Mouse (Mus musculus): Measurements from ENCODE around the gene Maf. TPM values are rescaled to one million over a fixed set of nuclear protein-coding genes. Genes with fewer than 3 reads are reported as not detected.

Maf gene
- 3.3 and 3.6 TPM in 2 replicates for total RNA-seq (2017)

- peak; percentile 80 to 84 for ATAC-seq (replicated peaks in 1 of 2; ENCODE audit: insufficient read depth in 1 of 2, low FRiP score in 2 of 2, low TSS enrichment in 1 of 2, low read depth in 1 of 2, poor library complexity in 2 of 2, severe bottlenecking in 2 of 2)
Observed at GRCm38 (mm10) chr8:115707731-115708590, at the start of gene Maf. Gene Maf (minus strand): TSS chr8:115707794.

GRCm38 (mm10) chr8:115756965-115757364, 49.4 kb upstream of the Maf start:
- ATAC-seq (replicated peaks in 1 of 2; ENCODE audit: insufficient read depth in 1 of 2, low FRiP score in 2 of 2, low TSS enrichment in 1 of 2, low read depth in 1 of 2, poor library complexity in 2 of 2, severe bottlenecking in 2 of 2): no peak

GRCm38 (mm10) chr8:115756027-115756426, 48.4 kb upstream of the Maf start:
- ATAC-seq (replicated peaks in 1 of 2; ENCODE audit: insufficient read depth in 1 of 2, low FRiP score in 2 of 2, low TSS enrichment in 1 of 2, low read depth in 1 of 2, poor library complexity in 2 of 2, severe bottlenecking in 2 of 2): no peak

- no peak for ATAC-seq (replicated peaks in 1 of 2; ENCODE audit: insufficient read depth in 1 of 2, low FRiP score in 2 of 2, low TSS enrichment in 1 of 2, low read depth in 1 of 2, poor library complexity in 2 of 2, severe bottlenecking in 2 of 2)
Observed at GRCm38 (mm10) chr8:115754694-115755093, 47.1 kb upstream of the Maf start.

GRCm38 (mm10) chr8:115753801-115754200, 46.2 kb upstream of the Maf start:
- no peak for ATAC-seq (replicated peaks in 1 of 2; ENCODE audit: insufficient read depth in 1 of 2, low FRiP score in 2 of 2, low TSS enrichment in 1 of 2, low read depth in 1 of 2, poor library complexity in 2 of 2, severe bottlenecking in 2 of 2)

- no peak for ATAC-seq (replicated peaks in 1 of 2; ENCODE audit: insufficient read depth in 1 of 2, low FRiP score in 2 of 2, low TSS enrichment in 1 of 2, low read depth in 1 of 2, poor library complexity in 2 of 2, severe bottlenecking in 2 of 2)
Observed at GRCm38 (mm10) chr8:115747426-115747825, 39.8 kb upstream of the Maf start.

GRCm38 (mm10) chr8:115745648-115746047, 38.1 kb upstream of the Maf start:
- ATAC-seq (replicated peaks in 1 of 2; ENCODE audit: insufficient read depth in 1 of 2, low FRiP score in 2 of 2, low TSS enrichment in 1 of 2, low read depth in 1 of 2, poor library complexity in 2 of 2, severe bottlenecking in 2 of 2): no peak

GRCm38 (mm10) chr8:115743441-115743840, 35.8 kb upstream of the Maf start:
- no peak for ATAC-seq (replicated peaks in 1 of 2; ENCODE audit: insufficient read depth in 1 of 2, low FRiP score in 2 of 2, low TSS enrichment in 1 of 2, low read depth in 1 of 2, poor library complexity in 2 of 2, severe bottlenecking in 2 of 2)

GRCm38 (mm10) chr8:115742646-115743045, 35.1 kb upstream of the Maf start:
- ATAC-seq (replicated peaks in 1 of 2; ENCODE audit: insufficient read depth in 1 of 2, low FRiP score in 2 of 2, low TSS enrichment in 1 of 2, low read depth in 1 of 2, poor library complexity in 2 of 2, severe bottlenecking in 2 of 2): peak; percentile 27 to 69; a peak in 3 of 4 replicates

GRCm38 (mm10) chr8:115741964-115742363, 34.4 kb upstream of the Maf start:
- ATAC-seq (replicated peaks in 1 of 2; ENCODE audit: insufficient read depth in 1 of 2, low FRiP score in 2 of 2, low TSS enrichment in 1 of 2, low read depth in 1 of 2, poor library complexity in 2 of 2, severe bottlenecking in 2 of 2): no peak

- no peak for ATAC-seq (replicated peaks in 1 of 2; ENCODE audit: insufficient read depth in 1 of 2, low FRiP score in 2 of 2, low TSS enrichment in 1 of 2, low read depth in 1 of 2, poor library complexity in 2 of 2, severe bottlenecking in 2 of 2)
Observed at GRCm38 (mm10) chr8:115739756-115740155, 32.2 kb upstream of the Maf start.

- ATAC-seq (replicated peaks in 1 of 2; ENCODE audit: insufficient read depth in 1 of 2, low FRiP score in 2 of 2, low TSS enrichment in 1 of 2, low read depth in 1 of 2, poor library complexity in 2 of 2, severe bottlenecking in 2 of 2): no peak
Observed at GRCm38 (mm10) chr8:115732401-115732800, 24.8 kb upstream of the Maf start.

- no peak for ATAC-seq (replicated peaks in 1 of 2; ENCODE audit: insufficient read depth in 1 of 2, low FRiP score in 2 of 2, low TSS enrichment in 1 of 2, low read depth in 1 of 2, poor library complexity in 2 of 2, severe bottlenecking in 2 of 2)
Observed at GRCm38 (mm10) chr8:115726807-115727206, 19.2 kb upstream of the Maf start.

GRCm38 (mm10) chr8:115726231-115726630, 18.6 kb upstream of the Maf start:
- peak; percentile 65 to 74 for ATAC-seq (replicated peaks in 1 of 2; ENCODE audit: insufficient read depth in 1 of 2, low FRiP score in 2 of 2, low TSS enrichment in 1 of 2, low read depth in 1 of 2, poor library complexity in 2 of 2, severe bottlenecking in 2 of 2)

- no peak for ATAC-seq (replicated peaks in 1 of 2; ENCODE audit: insufficient read depth in 1 of 2, low FRiP score in 2 of 2, low TSS enrichment in 1 of 2, low read depth in 1 of 2, poor library complexity in 2 of 2, severe bottlenecking in 2 of 2)
Observed at GRCm38 (mm10) chr8:115719126-115719525, 11.5 kb upstream of the Maf start.

GRCm38 (mm10) chr8:115718621-115719020, 11.0 kb upstream of the Maf start:
- ATAC-seq (replicated peaks in 1 of 2; ENCODE audit: insufficient read depth in 1 of 2, low FRiP score in 2 of 2, low TSS enrichment in 1 of 2, low read depth in 1 of 2, poor library complexity in 2 of 2, severe bottlenecking in 2 of 2): peak in 1 of 2 experiments; percentile 56; a peak in 1 of 4 replicates

GRCm38 (mm10) chr8:115715262-115715661, 7.7 kb upstream of the Maf start:
- no peak for ATAC-seq (replicated peaks in 1 of 2; ENCODE audit: insufficient read depth in 1 of 2, low FRiP score in 2 of 2, low TSS enrichment in 1 of 2, low read depth in 1 of 2, poor library complexity in 2 of 2, severe bottlenecking in 2 of 2)

GRCm38 (mm10) chr8:115711106-115711505, 3.5 kb upstream of the Maf start:
- no peak for ATAC-seq (replicated peaks in 1 of 2; ENCODE audit: insufficient read depth in 1 of 2, low FRiP score in 2 of 2, low TSS enrichment in 1 of 2, low read depth in 1 of 2, poor library complexity in 2 of 2, severe bottlenecking in 2 of 2)

GRCm38 (mm10) chr8:115709931-115710330, 2.3 kb upstream of the Maf start:
- ATAC-seq (replicated peaks in 1 of 2; ENCODE audit: insufficient read depth in 1 of 2, low FRiP score in 2 of 2, low TSS enrichment in 1 of 2, low read depth in 1 of 2, poor library complexity in 2 of 2, severe bottlenecking in 2 of 2): no peak

All from hematopoietic stem cell, adult 5-6 weeks (primary cell).